Mouse (Mus musculus) neural tube, embryonic 12.5 days (tissue): Measurements from ENCODE around the gene Mov10l1. TPM values are rescaled to one million over a fixed set of nuclear protein-coding genes. Genes with fewer than 3 reads are reported as not detected.

Experiments
- ATAC-seq: fragments of 200-750 bp; cut with Nextera tagmentation; 2 replicates; pipeline ENCODE4 v1.8.0; 2017; ENCODE audit warnings: low read depth, mild to moderate bottlenecking, moderate TSS enrichment, moderate library complexity; ENCODE audit not compliant: low FRiP score
- H3K27ac ChIP-seq: fragments of 300-500 bp; sonication (generic); 2 replicates; pipeline ENCODE4 v1.5.1; 2016
- H3K27me3 ChIP-seq: fragments of 300-500 bp; sonication (generic); replicated peaks from 2 replicates; pipeline ENCODE4 v1.6.1; 2016; ENCODE audit warnings: mild to moderate bottlenecking
- H3K36me3 ChIP-seq: fragments of 300-500 bp; sonication (generic); 2 replicates; pipeline ENCODE4 v1.6.1; 2016; ENCODE audit warnings: mild to moderate bottlenecking
- H3K4me1 ChIP-seq: fragments of 300-500 bp; sonication (generic); 2 replicates; pipeline ENCODE4 v1.6.1; 2016
- H3K4me2 ChIP-seq: fragments of 300-500 bp; sonication (generic); replicated peaks from 2 replicates; pipeline ENCODE4 v1.6.1; 2016; ENCODE audit warnings: mild to moderate bottlenecking
- H3K4me3 ChIP-seq: fragments of 300-500 bp; sonication (generic); 2 replicates; pipeline ENCODE4 v1.5.1; 2016
- H3K9ac ChIP-seq: fragments of 300-500 bp; sonication (generic); 2 replicates; pipeline ENCODE4 v1.6.1; 2016; ENCODE audit warnings: mild to moderate bottlenecking
- H3K9me3 ChIP-seq: fragments of 300-500 bp; sonication (generic); 2 replicates; pipeline ENCODE4 v1.6.1; 2016; ENCODE audit warnings: mild to moderate bottlenecking
- WGBS: fragments of 180-500 bp; shearing (Covaris S2); methylation state at CpG from one replicate; pipeline ENCODE4 v1.1.7; 2016; 5-methylcytosine and 5-hydroxymethylcytosine counted together
- polyA plus RNA-seq: library from polyadenylated mRNA; unstranded; fragments of >200 nt; fragmentation: Nextera tagmentation; extraction: Ambion mirVana; gene quantifications from 2 replicates; pipeline ENCODE4 v1.2.1, GENCODE M21; 2016

The Mov10l1 gene
- polyA plus RNA-seq, 1 experiment from 2014 or later = not detected

DNA sequence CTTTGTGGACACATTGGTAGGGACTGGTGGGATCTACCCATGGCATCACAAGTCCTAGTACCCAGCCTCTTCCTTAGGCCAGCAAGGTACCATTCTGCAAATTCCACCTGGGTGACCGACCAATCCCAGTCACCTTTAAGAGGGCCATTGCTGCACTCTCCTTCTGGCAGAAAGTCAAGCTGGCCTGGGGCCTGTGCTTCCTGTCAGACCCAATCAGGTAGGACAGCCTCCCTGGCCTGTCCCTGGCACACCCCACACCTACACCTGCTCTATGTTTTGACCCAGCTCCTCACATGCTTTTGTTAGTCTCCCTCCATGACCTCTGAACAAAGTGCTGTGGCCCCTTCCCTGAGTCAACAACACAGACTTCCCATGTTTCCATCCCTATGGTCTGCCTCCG lies 102.1 kb downstream of the Mov10l1 start:
- peaks cover 12% of the 10 kb centered on the region for H3K4me1 ChIP-seq
- no peak overlapping the region for H3K4me2 ChIP-seq
- no peak overlapping the region for H3K4me3 ChIP-seq
- ATAC-seq = no peak
- no peak overlapping the region for H3K9ac ChIP-seq
- 96% methylated on average over 2 of the region's 2 CpGs for WGBS
- H3K36me3 ChIP-seq = peaks cover 67% of the 10 kb centered on the region
- no peak overlapping the region for H3K27ac ChIP-seq
- no peaks in the 10 kb centered on the region for H3K27me3 ChIP-seq
- H3K9me3 ChIP-seq = no peaks in the 10 kb centered on the region

DNA sequence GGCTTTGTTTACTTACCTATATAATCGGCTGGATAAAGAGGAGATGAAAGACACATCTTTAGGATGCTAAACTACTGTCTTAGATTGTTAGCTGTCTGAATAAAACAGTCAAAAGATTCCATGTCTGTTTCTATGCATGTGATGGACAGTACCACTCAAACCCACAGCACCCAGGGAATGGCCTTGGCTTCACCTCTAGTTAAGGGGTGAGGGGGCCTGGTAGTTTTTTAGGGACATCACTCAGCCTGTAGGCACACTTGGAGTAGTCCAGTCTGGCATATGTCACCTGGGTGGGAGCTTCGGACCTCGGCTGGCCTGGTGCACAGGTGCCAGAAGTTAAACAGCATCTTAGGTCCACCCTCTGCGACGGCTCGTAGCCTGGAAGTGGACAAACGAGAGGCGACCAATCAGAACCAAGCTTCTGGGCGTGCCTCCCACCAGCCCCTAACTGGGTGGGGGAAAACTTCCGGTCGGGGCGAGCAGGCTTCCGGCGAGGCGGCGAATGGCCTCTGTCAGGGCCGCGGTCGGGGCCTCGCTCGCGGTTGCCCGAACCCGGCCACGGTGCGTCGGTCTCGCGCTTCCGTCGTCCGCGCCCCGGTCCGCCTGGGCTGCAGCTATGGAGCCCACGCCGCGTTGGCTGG lies 106.0 kb downstream of the Mov10l1 start, which contains the start of gene Selenoo:
TSS of gene Selenoo (plus strand) at position 478 of the 641 bp plus-strand sequence.
- peak within 1 kb of the TSS; percentile 59 for H3K27ac ChIP-seq
- H3K9ac ChIP-seq = peak within 1 kb of the TSS; percentile 96
- H3K9me3 ChIP-seq = no peaks in the 10 kb centered on the region
- H3K27me3 ChIP-seq = no peaks in the 10 kb centered on the region
- H3K4me3 ChIP-seq = peak within 1 kb of the TSS; percentile 100
- ATAC-seq = peak; percentile 95
- H3K4me2 ChIP-seq = peak within 1 kb of the TSS; percentile 99
- 2% methylated on average over 38 of the region's 38 CpGs for WGBS
- peaks cover 22% of the 10 kb centered on the region for H3K4me1 ChIP-seq
- peaks cover 57% of the 10 kb centered on the region for H3K36me3 ChIP-seq

DNA sequence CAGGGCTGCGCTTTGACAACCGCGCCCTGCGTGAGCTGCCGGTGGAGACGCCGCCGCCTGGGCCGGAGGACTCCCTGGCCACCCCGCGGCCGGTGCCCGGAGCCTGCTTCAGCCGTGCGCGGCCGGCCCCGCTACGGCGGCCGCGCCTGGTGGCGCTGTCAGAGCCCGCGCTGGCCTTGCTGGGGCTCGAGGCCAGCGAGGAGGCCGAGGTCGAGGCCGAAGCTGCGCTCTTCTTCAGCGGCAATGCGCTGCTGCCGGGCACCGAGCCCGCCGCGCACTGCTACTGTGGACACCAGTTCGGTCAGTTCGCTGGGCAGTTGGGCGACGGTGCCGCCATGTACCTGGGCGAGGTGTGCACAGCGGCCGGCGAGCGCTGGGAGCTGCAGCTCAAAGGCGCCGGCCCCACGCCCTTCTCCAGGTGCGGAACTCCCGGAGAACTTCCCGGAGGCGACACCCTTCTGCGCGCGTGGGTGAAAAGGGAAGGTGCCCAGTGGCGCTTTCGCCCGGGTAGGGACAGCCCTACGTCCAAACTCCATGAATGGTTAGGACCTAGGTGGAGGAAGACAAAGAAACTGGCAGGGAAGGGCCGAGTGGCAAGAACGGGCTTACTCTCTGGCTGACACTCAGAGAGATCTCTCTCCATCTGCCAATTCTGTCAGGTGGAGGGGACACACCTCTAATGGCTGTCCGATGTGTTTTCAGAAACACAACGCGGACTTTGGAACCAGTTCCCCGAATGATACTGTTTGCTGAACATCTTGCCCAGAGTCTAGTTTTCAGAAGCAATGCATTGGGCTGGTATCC lies 106.7 kb downstream of the Mov10l1 start:
- Histone ChIP-seq H3K36me3 (peaks cover 57% of the 10 kb centered on the region), H3K9ac (peak overlapping the region; percentile 96)
- 4% methylated on average over 64 of the region's 68 CpGs for WGBS

GRCm38 (mm10) chr15:89090662-89091061 lies 108.0 kb downstream of the Mov10l1 start:
- Histone ChIP-seq H3K4me3 (no peak overlapping the region), H3K27me3 (no peaks in the 10 kb centered on the region), H3K9me3 (no peaks in the 10 kb centered on the region), H3K4me2 (peak overlapping the region; percentile 99; the same call in 1 of the 2 replicates), H3K27ac (no peak overlapping the region), H3K9ac (no peak overlapping the region), H3K4me1 (peaks cover 22% of the 10 kb centered on the region), H3K36me3 (peaks cover 57% of the 10 kb centered on the region)
- ATAC-seq = no peak
- WGBS = 78% methylated on average over 4 of the region's 4 CpGs

More for the DNA sequence above, 106.7 kb downstream of the Mov10l1 start:
- Histone ChIP-seq H3K27me3 (no peaks in the 10 kb centered on the region), H3K4me1 (peaks cover 22% of the 10 kb centered on the region), H3K4me2 (peak overlapping the region; percentile 99), H3K27ac (peak overlapping the region; percentile 59), H3K4me3 (peak overlapping the region; percentile 100), H3K9me3 (no peaks in the 10 kb centered on the region)
- peak; percentile 54 for ATAC-seq

- Histone ChIP-seq H3K9me3 (no peaks in the 10 kb centered on the region), H3K9ac (no peak overlapping the region), H3K4me1 (peaks cover 22% of the 10 kb centered on the region), H3K27ac (no peak overlapping the region), H3K36me3 (peaks cover 57% of the 10 kb centered on the region), H3K4me2 (no peak overlapping the region), H3K4me3 (no peak overlapping the region), H3K27me3 (no peaks in the 10 kb centered on the region)
- 83% methylated on average over 5 of the region's 5 CpGs for WGBS
- ATAC-seq = no peak
Measured at GRCm38 (mm10) chr15:89092181-89092580, 109.5 kb downstream of the Mov10l1 start.

DNA sequence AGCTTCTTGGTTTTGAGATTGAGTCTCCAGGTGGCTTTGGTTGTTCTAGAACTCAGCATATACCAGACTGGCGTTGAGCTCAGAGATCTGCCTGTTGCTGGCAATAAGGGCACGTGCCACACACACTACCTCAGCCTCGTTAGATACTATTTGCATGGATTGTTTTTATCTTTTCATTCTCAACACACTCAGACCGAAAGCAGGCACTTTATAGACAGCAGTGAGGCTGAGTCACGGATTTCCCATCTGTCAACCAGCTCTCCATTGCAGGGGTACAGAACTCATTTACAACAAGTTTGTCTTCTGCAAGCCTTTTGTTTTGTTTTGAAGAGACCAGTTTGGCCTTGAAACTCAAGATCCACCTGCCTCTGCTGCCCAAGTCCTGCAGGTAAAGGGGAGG lies 114.7 kb downstream of the Mov10l1 start:
- Histone ChIP-seq H3K4me1 (no peaks in the 10 kb centered on the region), H3K9ac (no peak overlapping the region), H3K27me3 (no peaks in the 10 kb centered on the region), H3K4me3 (no peak overlapping the region), H3K4me2 (no peak overlapping the region), H3K27ac (no peak overlapping the region), H3K9me3 (no peaks in the 10 kb centered on the region), H3K36me3 (peaks cover 99% of the 10 kb centered on the region)
- 94% methylated on average over 5 of the region's 5 CpGs for WGBS
- ATAC-seq = no peak

DNA sequence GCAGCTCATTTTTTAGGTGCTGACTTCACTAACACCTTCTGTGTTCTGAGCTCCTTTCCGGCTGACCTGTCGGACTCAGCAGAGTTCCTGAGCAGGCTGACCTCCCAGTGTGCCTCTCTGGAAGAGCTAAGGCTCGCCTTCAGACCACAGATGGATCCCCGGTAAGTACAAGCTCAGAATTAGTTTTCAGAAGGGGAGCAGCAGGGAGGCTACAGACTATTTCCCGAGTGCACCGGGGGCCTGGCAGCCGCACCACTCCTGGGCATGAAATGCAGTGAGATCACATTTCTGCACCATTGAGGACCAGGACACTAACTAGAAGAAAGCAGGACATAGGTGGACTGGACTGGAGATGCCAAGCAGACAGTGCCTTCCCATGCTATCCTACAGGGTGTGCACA lies 115.9 kb downstream of the Mov10l1 start:
- ATAC-seq = no peak
- WGBS = 92% methylated on average over 7 of the region's 7 CpGs
- H3K9me3 ChIP-seq = no peaks in the 10 kb centered on the region

GRCm38 (mm10) chr15:89100823-89101222 lies 118.1 kb downstream of the Mov10l1 start:
- Histone ChIP-seq H3K27me3 (no peaks in the 10 kb centered on the region), H3K4me1 (no peaks in the 10 kb centered on the region), H3K36me3 (peaks cover 97% of the 10 kb centered on the region), H3K27ac (no peak overlapping the region), H3K9ac (no peak overlapping the region), H3K4me3 (no peak overlapping the region), H3K9me3 (no peaks in the 10 kb centered on the region), H3K4me2 (no peak overlapping the region)
- 95% methylated on average over 12 of the region's 12 CpGs for WGBS
- no peak for ATAC-seq

More for the DNA sequence above, 115.9 kb downstream of the Mov10l1 start:
- Histone ChIP-seq H3K4me3 (no peak overlapping the region), H3K4me1 (no peaks in the 10 kb centered on the region), H3K4me2 (no peak overlapping the region), H3K27ac (no peak overlapping the region), H3K36me3 (peaks cover 97% of the 10 kb centered on the region), H3K27me3 (no peaks in the 10 kb centered on the region), H3K9ac (no peak overlapping the region)

DNA sequence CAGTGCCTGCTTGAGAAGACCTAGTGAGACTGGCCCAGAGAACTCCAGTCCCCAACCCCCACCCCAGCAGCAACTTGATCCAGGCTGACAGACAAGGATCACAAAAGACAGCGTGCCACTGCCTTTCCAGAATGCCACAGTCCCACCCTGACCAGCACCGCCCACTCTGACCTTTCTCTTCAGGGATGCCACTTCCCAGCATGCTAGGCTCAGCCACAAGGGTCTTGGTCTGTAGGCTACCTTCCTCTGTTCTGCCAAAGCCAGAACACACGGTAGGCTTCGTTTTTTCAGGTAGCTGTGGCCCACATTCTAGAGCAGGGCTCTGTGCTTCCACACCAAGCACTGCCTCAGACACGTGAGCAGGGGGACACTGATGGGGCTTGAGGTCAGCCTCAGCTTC lies 119.9 kb downstream of the Mov10l1 start:
- H3K36me3 ChIP-seq = peaks cover 97% of the 10 kb centered on the region
- no peaks in the 10 kb centered on the region for H3K27me3 ChIP-seq
- H3K27ac ChIP-seq = no peak overlapping the region
- WGBS = 78% methylated on average over 5 of the region's 5 CpGs
- H3K9me3 ChIP-seq = no peaks in the 10 kb centered on the region
- H3K4me2 ChIP-seq = no peak overlapping the region
- no peak for ATAC-seq
- H3K4me1 ChIP-seq = no peaks in the 10 kb centered on the region
- no peak overlapping the region for H3K4me3 ChIP-seq
- no peak overlapping the region for H3K9ac ChIP-seq

DNA sequence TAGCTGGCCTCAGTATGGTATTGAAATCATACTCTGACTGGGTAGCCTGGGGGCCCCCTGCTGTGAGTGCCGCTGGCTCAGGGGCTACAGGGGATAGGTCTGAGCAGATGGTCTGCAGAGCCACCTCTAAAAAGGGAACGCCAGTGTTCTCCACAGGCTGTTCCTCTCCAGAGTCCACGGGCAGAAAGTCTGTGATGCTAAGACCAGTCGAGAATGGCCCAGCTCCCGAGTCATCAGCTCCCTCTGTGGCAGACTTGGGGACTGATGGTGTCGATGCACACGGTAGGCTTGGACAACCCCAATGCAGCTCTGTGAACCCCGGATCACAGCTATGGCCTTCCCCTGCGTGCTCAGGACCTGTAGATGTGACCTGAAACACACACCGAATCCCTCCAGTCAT lies 121.2 kb downstream of the Mov10l1 start:
- Histone ChIP-seq H3K9me3 (no peaks in the 10 kb centered on the region), H3K9ac (no peak overlapping the region), H3K27ac (no peak overlapping the region), H3K4me1 (no peaks in the 10 kb centered on the region), H3K4me3 (no peak overlapping the region), H3K36me3 (peaks cover 98% of the 10 kb centered on the region), H3K4me2 (no peak overlapping the region), H3K27me3 (no peaks in the 10 kb centered on the region)
- 89% methylated on average over 10 of the region's 10 CpGs for WGBS
- no peak for ATAC-seq

DNA sequence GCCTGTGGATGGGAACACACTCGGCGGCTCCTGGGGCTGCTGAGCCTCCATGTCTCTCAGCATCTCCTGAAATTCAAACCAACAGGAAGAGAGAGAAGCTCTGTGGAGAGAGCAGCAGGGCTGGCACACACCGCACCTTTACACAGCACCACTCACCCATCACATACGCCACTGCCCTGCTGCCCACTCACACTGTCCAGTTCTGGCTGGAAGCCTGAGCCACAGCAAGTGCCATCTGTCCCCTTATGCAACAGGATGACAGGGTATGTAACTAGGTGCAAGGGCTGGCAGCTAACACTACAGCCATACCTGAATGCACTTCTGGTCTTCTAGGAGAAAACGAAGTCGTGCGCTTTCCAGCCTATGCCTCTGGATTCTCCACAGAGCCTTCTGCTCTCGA lies 121.7 kb downstream of the Mov10l1 start:
- H3K9me3 ChIP-seq = no peaks in the 10 kb centered on the region
- no peak overlapping the region for H3K4me3 ChIP-seq

More for the DNA sequence above, 121.7 kb downstream of the Mov10l1 start:
- 94% methylated on average over 8 of the region's 8 CpGs for WGBS
- Histone ChIP-seq H3K4me1 (no peaks in the 10 kb centered on the region), H3K36me3 (peaks cover 98% of the 10 kb centered on the region), H3K27me3 (no peaks in the 10 kb centered on the region), H3K4me2 (no peak overlapping the region), H3K27ac (no peak overlapping the region), H3K9ac (no peak overlapping the region)
- ATAC-seq = no peak
